ENCODE assay signal across 15 mouse cellular contexts in the genomic region with DNA sequence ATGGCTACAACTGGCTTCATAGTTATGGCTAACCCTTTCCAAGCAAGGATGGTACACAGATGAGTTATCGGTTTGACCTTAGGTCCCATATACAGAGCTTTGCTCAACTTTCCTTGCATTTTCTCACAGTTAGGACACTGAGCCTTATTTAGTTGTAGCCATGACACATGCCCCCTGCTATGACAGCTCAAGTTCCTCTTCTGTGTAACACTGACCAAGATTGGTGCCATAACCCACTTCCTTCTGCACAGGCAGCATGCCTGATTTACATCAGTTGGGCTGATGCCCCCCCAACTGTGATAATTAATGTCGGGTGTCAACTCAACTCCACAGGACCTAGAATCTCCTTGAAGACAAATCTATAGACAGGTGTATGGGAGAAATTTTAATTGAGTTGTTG.
"Had no signal": no experiment of that assay in that cellular context is flagged by ENCODE, and none has a peak within 500 bp of the region (broad histone marks: within the 10 kb centered on the region; RNA-seq: fewer than 3 reads in every experiment).

No protein-coding gene starts in this region.

- H3K27ac ChIP-seq: midbrain, embryonic 13.5 days; midbrain, embryonic 15.5 days; neural tube, embryonic 12.5 days had no signal

- H3K9me3 ChIP-seq: midbrain, embryonic 13.5 days; midbrain, embryonic 15.5 days; neural tube, embryonic 12.5 days had no signal

- H3K36me3 ChIP-seq: midbrain, embryonic 13.5 days; midbrain, embryonic 15.5 days; neural tube, embryonic 12.5 days had no signal

- H3K4me1 ChIP-seq: megakaryocyte, embryonic 14.5 days; midbrain, embryonic 13.5 days; midbrain, embryonic 15.5 days; neural tube, embryonic 12.5 days had no signal

- H3K27me3 ChIP-seq: megakaryocyte, embryonic 14.5 days; midbrain, embryonic 13.5 days; midbrain, embryonic 15.5 days; neural tube, embryonic 12.5 days had no signal

- DNase-seq: lung, adult 18-20 months; lung, embryonic 14.5 days; lung, postnatal 10 days; lung, postnatal 4 days; right cerebral cortex, postnatal 14 days; right cerebral cortex, postnatal 4 days; spleen, adult 18-20 months; thymus, adult 18-20 months; thymus, postnatal 14 days; thymus, postnatal 36 days had no signal

- H3K4me3 ChIP-seq: megakaryocyte, embryonic 14.5 days; midbrain, embryonic 13.5 days; midbrain, embryonic 15.5 days; neural tube, embryonic 12.5 days had no signal

- H3K4me2 ChIP-seq: lung, embryonic 14.5 days; midbrain, embryonic 11.5 days; midbrain, embryonic 13.5 days; midbrain, embryonic 15.5 days; neural tube, embryonic 12.5 days had no signal

- H3K9ac ChIP-seq: lung, embryonic 14.5 days; midbrain, embryonic 13.5 days; midbrain, embryonic 15.5 days; neural tube, embryonic 12.5 days had no signal

- ATAC-seq: midbrain, embryonic 13.5 days; midbrain, embryonic 15.5 days had no signal
